Mouse (Mus musculus) heart, adult 11 months (tissue): ENCODE data around the gene Zscan26.
A peak's percentile ranks its signal among the peaks of the same experiment; 100 is the strongest.

Source experiments
- DNase-seq: peaks from one replicate; pipeline ENCODE4 v3.0.0; 2022

The Zscan26 gene

GRCm38 (mm10) chr13:21418865-21419264 is 34.7 kb downstream of the Zscan26 start:
- peak; percentile 29 for DNase-seq

- peak; percentile 66 for DNase-seq
Observed at GRCm38 (mm10) chr13:21417298-21418010, 36.1 kb downstream of the Zscan26 start.

GRCm38 (mm10) chr13:21415750-21416149 is 37.8 kb downstream of the Zscan26 start:
- no peak for DNase-seq

GRCm38 (mm10) chr13:21415266-21415665 is 38.3 kb downstream of the Zscan26 start:
- peak; percentile 55 for DNase-seq

- DNase-seq: peak; percentile 50
Observed at GRCm38 (mm10) chr13:21414231-21415212, 39.0 kb downstream of the Zscan26 start.

- peak; percentile 69 for DNase-seq
Observed at GRCm38 (mm10) chr13:21408805-21409459, 44.6 kb downstream of the Zscan26 start.

GRCm38 (mm10) chr13:21407969-21408804 is 45.3 kb downstream of the Zscan26 start:
- peak; percentile 99 for DNase-seq

GRCm38 (mm10) chr13:21407341-21407740 is 46.2 kb downstream of the Zscan26 start:
- DNase-seq: peak; percentile 91

GRCm38 (mm10) chr13:21402848-21403247 is 50.7 kb downstream of the Zscan26 start:
- DNase-seq: no peak

GRCm38 (mm10) chr13:21402287-21402846 is 51.2 kb downstream of the Zscan26 start, which contains the start of gene Zkscan3:
Gene Zkscan3 (minus strand): TSS chr13:21402755.
- peak; percentile 98 for DNase-seq

- DNase-seq: peak; percentile 29
Observed at GRCm38 (mm10) chr13:21401636-21402286, 51.8 kb downstream of the Zscan26 start.

- peak; percentile 34 for DNase-seq
Observed at GRCm38 (mm10) chr13:21401166-21401565, 52.4 kb downstream of the Zscan26 start.

GRCm38 (mm10) chr13:21397486-21397885 is 56.0 kb downstream of the Zscan26 start:
- peak; percentile 57 for DNase-seq

GRCm38 (mm10) chr13:21396048-21396447 is 57.5 kb downstream of the Zscan26 start:
- DNase-seq: peak; percentile 93

- DNase-seq: peak; percentile 35
Observed at GRCm38 (mm10) chr13:21395623-21396022, 57.9 kb downstream of the Zscan26 start.

GRCm38 (mm10) chr13:21395211-21395610 is 58.3 kb downstream of the Zscan26 start:
- DNase-seq: peak; percentile 13
